Mouse (Mus musculus): ENCODE data around the gene Lime1. TPM values are rescaled to one million over a fixed set of nuclear protein-coding genes. Genes with fewer than 3 reads are reported as not detected.

The Lime1 gene
- polyA plus RNA-seq (2015; fragmentation: Nextera tagmentation; extraction: Ambion mirVana) = 29.6 and 31.7 TPM in 2 replicates

DNA sequence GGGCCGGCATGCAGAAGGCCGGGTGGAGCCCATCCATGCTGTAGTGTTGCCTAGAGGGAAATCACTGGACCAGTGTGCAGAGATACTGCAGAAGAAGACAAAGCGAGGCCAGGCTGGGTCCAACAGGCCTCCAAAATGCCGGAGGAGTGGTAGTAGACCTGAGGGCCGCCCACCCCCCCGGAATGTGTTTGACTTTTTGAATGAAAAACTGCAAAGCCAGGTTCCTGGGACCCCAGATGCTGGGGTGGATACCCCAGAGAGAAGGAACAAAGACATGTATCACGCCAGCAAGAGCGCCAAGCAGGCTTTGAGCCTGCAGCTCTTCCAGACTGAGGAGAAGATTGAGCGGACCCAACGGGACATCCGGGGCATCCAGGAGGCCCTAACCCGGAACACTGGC lies at the start of gene Lime1:
Gene Lime1 (plus strand): TSS at position 301 of the 400 bp plus-strand sequence.
- no peaks in the 10 kb centered on the region for H3K27me3 ChIP-seq
- H3K4me2 ChIP-seq = no peak within 1 kb of the TSS
- H3K9me3 ChIP-seq = no peaks in the 10 kb centered on the region
- H3K27ac ChIP-seq = no peak within 1 kb of the TSS
- no peak within 1 kb of the TSS for H3K9ac ChIP-seq
- no peak for ATAC-seq (ENCODE audit: insufficient number of reproducible peaks, insufficient read depth, low FRiP score, low TSS enrichment, low read depth)
- 93% methylated on average over 12 of the region's 12 CpGs for WGBS
- no peaks in the 10 kb centered on the region for H3K4me1 ChIP-seq
- H3K4me3 ChIP-seq = no peak within 1 kb of the TSS
- peaks cover 68% of the 10 kb centered on the region for H3K36me3 ChIP-seq

DNA sequence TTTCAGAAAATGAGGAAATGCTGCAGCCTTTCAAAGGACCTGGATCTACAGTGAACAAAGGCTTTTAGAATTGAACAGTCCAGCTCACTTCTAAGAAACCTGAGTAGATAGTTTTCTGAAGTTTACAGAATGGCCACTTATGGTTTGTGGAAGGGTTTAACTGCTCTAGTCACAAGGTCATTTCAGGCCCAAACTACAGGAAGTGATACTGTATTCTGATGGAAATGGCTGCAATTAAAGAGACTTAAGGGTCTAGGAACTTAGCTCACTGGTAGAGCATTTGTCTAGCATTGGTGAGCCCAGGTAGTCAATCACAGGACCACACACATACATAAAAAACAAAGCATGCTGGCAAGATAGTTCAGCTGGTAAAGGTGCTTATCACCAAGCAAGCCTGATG lies 47.3 kb upstream of the Lime1 start:
- Histone ChIP-seq H3K4me2 (no peak overlapping the region), H3K27me3 (no peaks in the 10 kb centered on the region), H3K9me3 (no peaks in the 10 kb centered on the region), H3K27ac (no peak overlapping the region), H3K36me3 (peaks cover 83% of the 10 kb centered on the region), H3K4me1 (no peaks in the 10 kb centered on the region), H3K4me3 (no peak overlapping the region), H3K9ac (no peak overlapping the region)
- no peak for ATAC-seq (ENCODE audit: insufficient number of reproducible peaks, insufficient read depth, low FRiP score, low TSS enrichment, low read depth)

DNA sequence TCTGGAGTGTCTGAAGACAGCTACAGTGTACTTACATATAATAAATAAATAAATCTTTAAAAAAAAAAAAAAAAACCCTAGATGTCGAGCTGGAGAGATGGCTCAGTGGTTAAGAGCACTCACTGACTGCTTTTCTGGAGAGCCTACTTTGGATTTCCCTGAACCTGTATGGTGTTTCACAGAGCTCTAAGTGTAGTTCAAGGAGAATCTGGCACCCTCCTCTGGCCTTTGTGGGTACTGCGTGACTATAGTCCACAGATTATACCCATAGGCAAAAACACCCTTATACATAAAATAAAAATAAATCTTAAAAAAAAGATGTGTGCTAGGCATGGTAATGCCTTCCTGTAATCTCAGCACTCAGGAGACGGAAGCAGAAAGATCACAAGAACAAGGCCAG lies 45.9 kb upstream of the Lime1 start:
- 70% methylated on average over 3 of the region's 3 CpGs for WGBS
- H3K9me3 ChIP-seq = no peaks in the 10 kb centered on the region
- no peak overlapping the region for H3K27ac ChIP-seq
- H3K4me1 ChIP-seq = no peaks in the 10 kb centered on the region
- H3K27me3 ChIP-seq = no peaks in the 10 kb centered on the region
- H3K9ac ChIP-seq = no peak overlapping the region
- no peak for ATAC-seq (ENCODE audit: insufficient number of reproducible peaks, insufficient read depth, low FRiP score, low TSS enrichment, low read depth)
- no peak overlapping the region for H3K4me3 ChIP-seq
- no peak overlapping the region for H3K4me2 ChIP-seq
- H3K36me3 ChIP-seq = peaks cover 79% of the 10 kb centered on the region

DNA sequence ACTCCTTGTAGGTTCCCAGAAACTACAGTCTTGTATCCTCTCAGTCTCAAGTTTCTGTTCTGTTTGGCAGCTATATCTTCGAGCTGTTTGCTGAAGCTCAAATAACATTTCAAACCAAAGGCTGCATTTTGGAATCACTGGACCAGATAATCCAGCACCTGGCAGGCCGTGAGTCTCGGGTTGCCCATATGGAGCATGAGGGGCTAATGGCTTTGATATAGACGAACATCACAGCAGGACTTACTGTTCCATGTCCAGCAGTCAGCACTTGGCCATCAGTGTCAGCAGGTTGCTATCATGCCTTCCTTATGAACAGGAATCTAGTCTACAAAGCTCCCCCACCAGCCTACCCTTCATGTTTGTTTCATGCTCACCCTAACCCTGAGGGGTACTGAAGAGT lies 39.5 kb upstream of the Lime1 start:
- H3K9ac ChIP-seq = no peak overlapping the region
- 77% methylated on average over 4 of the region's 4 CpGs for WGBS
- ATAC-seq (ENCODE audit: insufficient number of reproducible peaks, insufficient read depth, low FRiP score, low TSS enrichment, low read depth) = no peak

DNA sequence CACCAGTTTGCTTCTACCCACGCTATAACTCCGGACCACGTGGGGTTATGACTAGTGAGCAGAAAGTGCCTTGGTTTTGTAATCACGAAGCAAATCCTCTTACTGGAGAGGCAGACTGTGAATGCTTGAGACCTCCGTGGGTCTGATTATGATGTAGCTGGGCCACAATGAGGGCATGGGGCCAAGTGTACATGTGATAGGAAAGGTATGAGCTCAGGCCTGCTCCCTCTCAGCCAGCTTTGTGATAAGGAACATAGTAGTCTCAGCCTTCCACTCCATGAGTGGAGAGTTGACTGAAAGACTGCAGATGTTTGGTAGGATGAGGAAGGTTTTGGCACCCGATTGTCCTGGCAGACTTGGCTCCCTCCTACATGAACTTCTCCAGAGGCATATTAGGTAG lies 37.1 kb upstream of the Lime1 start:
- no peaks in the 10 kb centered on the region for H3K4me1 ChIP-seq
- no peak overlapping the region for H3K4me3 ChIP-seq
- no peaks in the 10 kb centered on the region for H3K9me3 ChIP-seq
- 93% methylated on average over 6 of the region's 6 CpGs for WGBS
- H3K4me2 ChIP-seq = no peak overlapping the region
- peaks cover 82% of the 10 kb centered on the region for H3K36me3 ChIP-seq
- H3K27ac ChIP-seq = no peak overlapping the region
- H3K9ac ChIP-seq = no peak overlapping the region
- no peaks in the 10 kb centered on the region for H3K27me3 ChIP-seq
- no peak for ATAC-seq (ENCODE audit: insufficient number of reproducible peaks, insufficient read depth, low FRiP score, low TSS enrichment, low read depth)

More for the DNA sequence above, 39.5 kb upstream of the Lime1 start:
- no peak overlapping the region for H3K27ac ChIP-seq
- H3K36me3 ChIP-seq = peaks cover 80% of the 10 kb centered on the region
- H3K4me1 ChIP-seq = no peaks in the 10 kb centered on the region
- H3K4me3 ChIP-seq = no peak overlapping the region
- H3K9me3 ChIP-seq = no peaks in the 10 kb centered on the region
- no peaks in the 10 kb centered on the region for H3K27me3 ChIP-seq
- no peak overlapping the region for H3K4me2 ChIP-seq

DNA sequence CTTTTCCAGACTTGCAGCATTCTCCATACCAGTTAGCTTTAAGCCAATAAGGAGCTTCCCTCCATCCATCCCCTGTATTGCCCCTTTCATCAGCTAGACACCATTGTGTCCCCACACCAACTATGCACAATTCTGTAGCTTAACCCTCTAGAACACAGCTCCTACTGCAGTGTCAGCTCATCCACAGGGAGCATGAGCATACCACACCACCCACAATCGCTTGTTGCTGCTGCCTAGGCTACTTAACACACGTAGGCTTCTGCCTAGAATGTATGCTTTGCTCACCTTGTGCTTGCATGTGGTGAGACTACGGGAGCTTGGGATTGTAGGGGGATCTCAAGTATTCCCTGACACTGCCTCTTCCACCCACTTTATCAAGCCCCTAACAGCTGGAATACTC lies 23.1 kb upstream of the Lime1 start:
- WGBS = 78% methylated on average over 3 of the region's 3 CpGs
- H3K9me3 ChIP-seq = no peaks in the 10 kb centered on the region
- no peak for ATAC-seq (ENCODE audit: insufficient number of reproducible peaks, insufficient read depth, low FRiP score, low TSS enrichment, low read depth)
- H3K36me3 ChIP-seq = peaks cover 99% of the 10 kb centered on the region
- no peak overlapping the region for H3K4me3 ChIP-seq
- no peaks in the 10 kb centered on the region for H3K27me3 ChIP-seq
- H3K27ac ChIP-seq = no peak overlapping the region
- H3K4me2 ChIP-seq = no peak overlapping the region
- H3K4me1 ChIP-seq = no peaks in the 10 kb centered on the region
- no peak overlapping the region for H3K9ac ChIP-seq

DNA sequence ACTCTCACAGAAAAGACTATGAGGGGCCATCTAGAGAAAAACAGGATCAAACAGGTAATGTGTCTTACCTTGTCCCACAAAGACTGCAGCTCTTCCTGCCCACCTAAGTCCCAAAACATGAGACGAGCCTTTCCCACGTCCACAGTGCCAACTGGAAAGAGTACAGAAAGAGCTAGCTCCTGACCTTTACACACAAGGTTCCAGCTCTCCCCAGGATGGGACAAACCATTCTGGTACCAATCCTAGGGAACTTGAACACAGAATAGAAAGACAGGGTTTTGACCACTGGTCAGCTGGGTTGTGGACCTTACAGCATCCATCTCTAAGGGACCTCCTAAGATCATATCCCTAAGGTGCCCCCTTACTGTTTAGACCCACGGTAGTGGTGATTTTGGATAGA lies 15.9 kb upstream of the Lime1 start:
- Histone ChIP-seq H3K4me2 (peak overlapping the region; percentile 96), H3K4me1 (peaks cover 32% of the 10 kb centered on the region), H3K27me3 (no peaks in the 10 kb centered on the region), H3K9me3 (no peaks in the 10 kb centered on the region), H3K27ac (no peak overlapping the region), H3K9ac (peak overlapping the region; percentile 92), H3K36me3 (peaks cover 38% of the 10 kb centered on the region), H3K4me3 (peak overlapping the region; percentile 93)
- ATAC-seq (ENCODE audit: insufficient number of reproducible peaks, insufficient read depth, low FRiP score, low TSS enrichment, low read depth) = no peak
- WGBS = 79% methylated on average over 3 of the region's 3 CpGs

DNA sequence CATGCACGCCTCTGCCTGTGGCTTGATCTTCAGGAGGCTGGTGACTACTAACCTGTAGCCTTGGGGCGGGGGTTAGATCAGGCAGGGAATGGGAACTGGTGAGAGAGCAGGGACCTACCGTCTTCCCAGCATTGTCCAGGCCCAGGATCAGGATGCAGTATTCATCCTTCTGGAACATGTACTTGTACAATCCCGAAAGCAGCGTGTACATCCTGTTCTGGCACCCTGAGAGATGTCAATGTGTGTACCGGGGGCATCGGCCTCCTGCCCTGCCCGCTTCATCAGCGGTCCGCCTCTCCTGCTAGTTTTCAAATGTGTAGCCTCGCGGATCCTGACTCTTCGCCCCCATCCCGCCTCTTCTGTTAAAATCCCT lies 15.4 kb upstream of the Lime1 start:
- Histone ChIP-seq H3K4me2 (peak overlapping the region; percentile 96), H3K27me3 (no peaks in the 10 kb centered on the region), H3K4me3 (peak overlapping the region; percentile 93), H3K9ac (peak overlapping the region; percentile 92), H3K9me3 (no peaks in the 10 kb centered on the region), H3K27ac (peak overlapping the region; percentile 91), H3K4me1 (peaks cover 32% of the 10 kb centered on the region), H3K36me3 (peaks cover 38% of the 10 kb centered on the region)
- WGBS = 9% methylated on average over 14 of the region's 14 CpGs
- ATAC-seq (ENCODE audit: insufficient number of reproducible peaks, insufficient read depth, low FRiP score, low TSS enrichment, low read depth) = no peak

DNA sequence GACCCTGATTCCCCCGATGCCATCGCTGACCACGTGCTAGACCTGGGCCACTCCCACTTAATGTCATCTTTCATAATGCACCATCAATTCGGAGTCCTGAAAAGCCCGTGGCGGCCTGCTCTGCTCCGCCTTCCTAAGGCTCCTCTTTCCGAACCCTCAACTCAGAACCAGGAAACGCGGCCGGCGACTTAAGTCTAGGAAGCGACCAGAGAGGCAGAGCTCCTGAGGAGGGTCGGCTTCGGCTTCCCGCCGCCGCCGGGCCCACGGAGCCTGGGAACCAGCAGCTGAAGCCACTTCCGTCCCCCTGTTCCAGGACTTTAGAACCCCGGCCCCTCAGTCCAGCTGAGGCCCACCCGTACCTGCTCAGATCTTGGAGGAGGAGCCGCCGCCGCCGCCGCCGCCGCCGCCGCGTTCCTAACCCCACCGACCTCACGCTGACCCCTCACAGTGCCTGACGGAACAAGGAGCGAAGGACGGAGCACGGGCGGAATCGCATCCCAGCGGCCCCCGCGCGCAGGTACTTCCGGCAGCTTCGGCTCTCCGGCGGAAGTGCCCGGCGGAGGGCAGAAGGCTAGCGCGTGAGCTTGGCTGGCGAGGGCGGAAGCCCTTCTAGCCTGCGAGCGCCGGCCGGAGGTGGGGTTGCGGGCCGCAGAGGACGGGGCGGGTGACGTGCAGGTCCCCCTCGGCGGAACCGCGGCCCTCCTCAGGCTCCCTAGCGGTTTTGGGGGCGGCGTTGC lies 14.8 kb upstream of the Lime1 start, which contains the start of the genes Zgpat and Arfrp1:
Gene Zgpat (plus strand): TSS at position 69 of the 737 bp plus-strand sequence.
Gene Arfrp1 (minus strand): TSS at position 545 of the 737 bp plus-strand sequence.
- H3K4me2 ChIP-seq = peak within 1 kb of the TSS; percentile 96
- ATAC-seq (ENCODE audit: insufficient number of reproducible peaks, insufficient read depth, low FRiP score, low TSS enrichment, low read depth) = peak; percentile 81
- peak within 1 kb of the TSS; percentile 91 for H3K27ac ChIP-seq
- no peaks in the 10 kb centered on the region for H3K27me3 ChIP-seq
- H3K4me3 ChIP-seq = peak within 1 kb of the TSS; percentile 93
- peaks cover 32% of the 10 kb centered on the region for H3K4me1 ChIP-seq
- WGBS = under 1% methylated on average over 70 of the region's 71 CpGs
- H3K9ac ChIP-seq = peak within 1 kb of the TSS; percentile 92
- H3K9me3 ChIP-seq = no peaks in the 10 kb centered on the region
- H3K36me3 ChIP-seq = peaks cover 38% of the 10 kb centered on the region

DNA sequence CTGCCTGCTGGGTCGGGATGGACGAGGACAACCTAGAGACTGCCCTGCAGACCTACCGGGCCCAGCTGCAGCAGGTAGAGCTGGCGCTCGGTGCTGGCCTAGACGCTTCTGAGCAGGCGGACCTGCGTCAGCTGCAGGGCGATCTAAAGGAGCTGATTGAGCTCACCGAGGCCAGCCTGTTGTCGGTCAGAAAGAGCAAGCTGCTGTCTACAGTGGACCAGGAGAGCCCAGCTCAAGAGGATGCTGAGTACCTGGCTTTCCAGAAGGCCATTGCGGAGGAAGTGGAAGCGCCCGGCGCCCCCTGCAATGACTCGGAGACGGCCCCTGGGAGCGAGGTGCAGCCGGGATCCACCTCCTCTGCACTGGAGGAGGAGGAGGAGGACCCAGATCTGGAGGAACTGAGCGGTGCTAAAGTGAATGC lies 14.2 kb upstream of the Lime1 start:
- Histone ChIP-seq H3K36me3 (peaks cover 39% of the 10 kb centered on the region), H3K4me1 (peaks cover 32% of the 10 kb centered on the region), H3K27ac (peak overlapping the region; percentile 91), H3K9ac (peak overlapping the region; percentile 92), H3K27me3 (no peaks in the 10 kb centered on the region), H3K9me3 (no peaks in the 10 kb centered on the region), H3K4me3 (peak overlapping the region; percentile 93), H3K4me2 (peak overlapping the region; percentile 96)
- under 1% methylated on average over 20 of the region's 20 CpGs for WGBS
- peak; percentile 33; the same call in 1 of the 2 replicates for ATAC-seq (ENCODE audit: insufficient number of reproducible peaks, insufficient read depth, low FRiP score, low TSS enrichment, low read depth)

DNA sequence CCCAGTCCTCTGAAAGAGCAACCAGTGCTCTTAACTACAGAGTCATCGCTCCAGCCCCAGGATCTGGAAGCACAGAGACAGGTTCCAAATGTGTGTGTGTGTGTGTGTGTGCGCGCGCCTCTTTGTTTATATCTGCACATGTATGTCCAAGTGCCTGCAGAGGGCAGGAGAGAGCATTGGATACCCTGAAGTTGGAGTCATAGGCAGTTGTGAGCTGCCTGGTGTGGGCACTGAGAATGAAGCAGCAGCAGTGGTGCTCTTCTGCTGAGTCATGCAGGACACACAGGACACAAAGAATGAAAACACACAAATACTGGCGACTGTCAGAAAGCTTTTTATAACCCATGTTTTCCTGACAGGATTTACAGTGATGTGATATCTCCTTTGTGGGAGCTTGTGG lies 9.9 kb upstream of the Lime1 start:
- WGBS = 93% methylated on average over 5 of the region's 5 CpGs
- no peak overlapping the region for H3K4me3 ChIP-seq
- no peaks in the 10 kb centered on the region for H3K27me3 ChIP-seq
- ATAC-seq (ENCODE audit: insufficient number of reproducible peaks, insufficient read depth, low FRiP score, low TSS enrichment, low read depth) = no peak
- no peak overlapping the region for H3K4me2 ChIP-seq
- no peak overlapping the region for H3K9ac ChIP-seq
- H3K27ac ChIP-seq = no peak overlapping the region
- peaks cover 23% of the 10 kb centered on the region for H3K4me1 ChIP-seq
- H3K36me3 ChIP-seq = peaks cover 22% of the 10 kb centered on the region
- H3K9me3 ChIP-seq = no peaks in the 10 kb centered on the region

DNA sequence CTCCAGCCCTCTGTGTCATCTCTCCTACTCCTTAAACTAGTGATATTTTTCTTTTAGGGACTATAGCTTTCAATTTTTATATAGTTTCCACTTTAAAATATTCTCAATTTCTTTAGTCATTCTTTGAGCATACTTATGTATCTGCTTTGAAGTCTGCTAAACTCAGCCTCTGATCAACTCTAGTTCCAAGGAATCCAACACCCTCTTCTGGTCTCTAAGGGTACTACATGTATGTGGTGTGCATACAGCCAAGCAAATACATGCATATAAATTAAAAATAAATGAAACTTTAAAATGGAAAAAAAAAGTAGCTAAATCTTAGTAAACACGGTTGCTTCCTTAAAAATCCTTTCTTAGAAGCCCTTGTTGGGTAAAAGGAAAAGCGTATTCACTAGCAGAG lies 4.1 kb upstream of the Lime1 start:
- no peak for ATAC-seq (ENCODE audit: insufficient number of reproducible peaks, insufficient read depth, low FRiP score, low TSS enrichment, low read depth)
- H3K27ac ChIP-seq = no peak overlapping the region
- no peak overlapping the region for H3K4me3 ChIP-seq

More for the DNA sequence above, 4.1 kb upstream of the Lime1 start:
- H3K36me3 ChIP-seq = peaks cover 31% of the 10 kb centered on the region
- H3K4me2 ChIP-seq = no peak overlapping the region
- WGBS = 94% methylated on average over 2 of the region's 2 CpGs
- no peaks in the 10 kb centered on the region for H3K27me3 ChIP-seq
- no peaks in the 10 kb centered on the region for H3K4me1 ChIP-seq
- H3K9ac ChIP-seq = no peak overlapping the region
- H3K9me3 ChIP-seq = no peaks in the 10 kb centered on the region
